Mouse (Mus musculus) ES-Bruce4 (cell line): ENCODE results near the gene Fam161b. TPM values are rescaled to one million over a fixed set of nuclear protein-coding genes. Genes with fewer than 3 reads are reported as not detected.

Source experiments
- H3K27ac ChIP-seq: 2 replicates; pipeline ENCODE4 v1.5.1; 2012; ENCODE audit warnings: low read length, inconsistent platforms; ENCODE audit not compliant: insufficient read depth
- H3K27me3 ChIP-seq: 2 replicates; pipeline ENCODE4 v1.6.1; 2012; ENCODE audit warnings: mild to moderate bottlenecking, low read length, inconsistent platforms; ENCODE audit not compliant: control insufficient read depth, poor library complexity, insufficient read depth, severe bottlenecking
- H3K36me3 ChIP-seq: 2 replicates; pipeline ENCODE4 v1.6.1; 2012; ENCODE audit warnings: inconsistent platforms, mild to moderate bottlenecking, low read length, moderate library complexity; ENCODE audit not compliant: control insufficient read depth, poor library complexity, insufficient read depth, severe bottlenecking
- H3K4me1 ChIP-seq: one replicate; pipeline ENCODE4 v1.8.1; 2011; ENCODE audit warnings: low read length; ENCODE audit not compliant: control insufficient read depth, insufficient read depth
- H3K4me3 ChIP-seq: 2 replicates; pipeline ENCODE4 v1.5.1; 2011; ENCODE audit warnings: low read depth, mild to moderate bottlenecking, low read length
- H3K9ac ChIP-seq: 2 replicates; pipeline ENCODE4 v1.6.1; 2012; ENCODE audit warnings: low read depth, mild to moderate bottlenecking, inconsistent platforms; ENCODE audit not compliant: poor library complexity, severe bottlenecking
- H3K9me3 ChIP-seq: replicated peaks from 2 replicates; pipeline ENCODE4 v1.6.1; 2012; ENCODE audit warnings: mild to moderate bottlenecking, low read length, inconsistent platforms; ENCODE audit not compliant: control insufficient read depth, poor library complexity, insufficient read depth, severe bottlenecking
- CTCF ChIP-seq: IDR thresholded peaks from one replicate; pipeline ENCODE4 v1.8.1; 2011; ENCODE audit warnings: low read depth, low read length
- EP300 ChIP-seq: IDR thresholded peaks from 2 replicates; pipeline ENCODE4 v1.6.1; 2011; ENCODE audit warnings: low read depth, low read length; ENCODE audit not compliant: insufficient read depth
- POLR2A ChIP-seq: IDR thresholded peaks from one replicate; pipeline ENCODE4 v1.8.1; 2011; ENCODE audit warnings: low read length; ENCODE audit not compliant: insufficient read depth
- polyA plus RNA-seq: library from polyadenylated mRNA; stranded (reverse); fragments of >200 nt; gene quantifications from 2 replicates; pipeline ENCODE4 v1.2.4, GENCODE M21; 2011; ENCODE audit warnings: low read depth; ENCODE audit not compliant: missing spikeins, insufficient read depth, insufficient read length

The Fam161b gene
- polyA plus RNA-seq, 1 experiment = 1.4 TPM

GRCm38 (mm10) chr12:84396947-84397679, 35.5 kb upstream of the Fam161b start:
- no peaks in the 10 kb centered on the region for H3K27me3 ChIP-seq
- no peak overlapping the region for H3K9ac ChIP-seq
- no peak overlapping the region for H3K27ac ChIP-seq
- no peaks in the 10 kb centered on the region for H3K9me3 ChIP-seq
- TF ChIP-seq CTCF (no peak), POLR2A (no peak), EP300 (no peak)
- H3K4me1 ChIP-seq = no peaks in the 10 kb centered on the region
- H3K4me3 ChIP-seq = no peak overlapping the region
- no peaks in the 10 kb centered on the region for H3K36me3 ChIP-seq

GRCm38 (mm10) chr12:84393847-84394246, 32.2 kb upstream of the Fam161b start:
- TF ChIP-seq EP300 = no peak
- no peak for TF ChIP-seq CTCF
- no peak for TF ChIP-seq POLR2A
- no peak overlapping the region for H3K9ac ChIP-seq
- H3K36me3 ChIP-seq = no peaks in the 10 kb centered on the region
- H3K27me3 ChIP-seq = no peaks in the 10 kb centered on the region
- no peaks in the 10 kb centered on the region for H3K9me3 ChIP-seq
- no peak overlapping the region for H3K4me3 ChIP-seq
- H3K27ac ChIP-seq = no peak overlapping the region
- H3K4me1 ChIP-seq = no peaks in the 10 kb centered on the region

- Histone ChIP-seq H3K27ac (no peak overlapping the region), H3K4me3 (no peak overlapping the region), H3K27me3 (no peaks in the 10 kb centered on the region), H3K36me3 (no peaks in the 10 kb centered on the region), H3K9me3 (no peaks in the 10 kb centered on the region), H3K9ac (no peak overlapping the region), H3K4me1 (no peaks in the 10 kb centered on the region)
- TF ChIP-seq EP300 (no peak), CTCF (no peak), POLR2A (no peak)
Measured at GRCm38 (mm10) chr12:84392681-84393080, 31.0 kb upstream of the Fam161b start.

GRCm38 (mm10) chr12:84390336-84390735, 28.7 kb upstream of the Fam161b start:
- TF ChIP-seq CTCF (no peak), EP300 (no peak), POLR2A (no peak)
- H3K4me3 ChIP-seq = no peak overlapping the region
- H3K9me3 ChIP-seq = no peaks in the 10 kb centered on the region
- no peaks in the 10 kb centered on the region for H3K36me3 ChIP-seq
- H3K4me1 ChIP-seq = no peaks in the 10 kb centered on the region
- no peak overlapping the region for H3K27ac ChIP-seq
- H3K27me3 ChIP-seq = no peaks in the 10 kb centered on the region
- H3K9ac ChIP-seq = no peak overlapping the region

- no peak overlapping the region for H3K9ac ChIP-seq
- H3K4me1 ChIP-seq = no peaks in the 10 kb centered on the region
- no peak overlapping the region for H3K27ac ChIP-seq
- no peak overlapping the region for H3K4me3 ChIP-seq
- H3K27me3 ChIP-seq = no peaks in the 10 kb centered on the region
- no peaks in the 10 kb centered on the region for H3K9me3 ChIP-seq
- no peaks in the 10 kb centered on the region for H3K36me3 ChIP-seq
- TF ChIP-seq EP300 (no peak), POLR2A (no peak), CTCF (no peak)
Measured at GRCm38 (mm10) chr12:84388774-84389400, 27.3 kb upstream of the Fam161b start.

- TF ChIP-seq CTCF (no peak), POLR2A (no peak), EP300 (no peak)
- Histone ChIP-seq H3K27ac (no peak overlapping the region), H3K4me1 (no peaks in the 10 kb centered on the region), H3K4me3 (no peak overlapping the region), H3K9me3 (no peaks in the 10 kb centered on the region), H3K27me3 (no peaks in the 10 kb centered on the region), H3K36me3 (no peaks in the 10 kb centered on the region), H3K9ac (no peak overlapping the region)
Measured at GRCm38 (mm10) chr12:84388097-84388496, 26.5 kb upstream of the Fam161b start.
